Mouse (Mus musculus) CH12.LX (cell line): Measurements from ENCODE around the gene Rlbp1. TPM values are rescaled to one million over a fixed set of nuclear protein-coding genes. Genes with fewer than 3 reads are reported as not detected.

Source experiments
- DNase-seq: peaks from one replicate; pipeline ENCODE4 v3.0.0-alpha.2; 2013; ENCODE audit errors: extremely low read depth
- H3K27ac ChIP-seq: 2 replicates; pipeline ENCODE4 v1.5.1; 2012; ENCODE audit warnings: low read depth, mild to moderate bottlenecking, control low read depth, moderate library complexity; ENCODE audit not compliant: insufficient read depth
- H3K27me3 ChIP-seq: replicated peaks from 2 replicates; pipeline ENCODE3; 2012; ENCODE audit warnings: inconsistent platforms
- H3K36me3 ChIP-seq, 2 experiments: replicated peaks in 1 of 2; 2 replicates each; pipeline versions ENCODE3 to v1.6.1; 2012; ENCODE audit warnings: inconsistent platforms in 1 of 2, low read length in 1 of 2, mild to moderate bottlenecking in 1 of 2, mixed read lengths in 1 of 2, moderate library complexity in 1 of 2; ENCODE audit not compliant: control insufficient read depth in 1 of 2, insufficient read depth in 1 of 2
- H3K4me1 ChIP-seq, 2 experiments: 2 replicates each; pipeline ENCODE4 v1.6.1; 2012; ENCODE audit warnings: inconsistent platforms in 1 of 2, moderate library complexity in 1 of 2; ENCODE audit not compliant: insufficient read depth in 2 of 2, control insufficient read depth in 1 of 2
- H3K4me2 ChIP-seq: 2 replicates; pipeline ENCODE4 v1.6.1; 2012; ENCODE audit warnings: low read depth, mild to moderate bottlenecking, control low read depth; ENCODE audit not compliant: poor library complexity, insufficient read depth, severe bottlenecking
- H3K4me3 ChIP-seq, 3 experiments: fragments of 150-350 bp in 1 of 3; sonication (generic) in 1 of 3; replicated peaks in 1 of 3; 2 replicates each; pipeline versions ENCODE3 to v1.5.1; 2011 to 2012; ENCODE audit warnings: low read depth in 2 of 3, low read length in 2 of 3, mild to moderate bottlenecking in 2 of 3, moderate library complexity in 2 of 3, control low read depth in 1 of 3, improper control_type of control experiment in 1 of 3, inconsistent platforms in 1 of 3, mixed read lengths in 1 of 3; ENCODE audit not compliant: poor library complexity in 1 of 3
- H3K79me2 ChIP-seq: replicated peaks from 2 replicates; pipeline ENCODE4 v1.6.1; 2012; ENCODE audit warnings: mild to moderate bottlenecking, moderate library complexity; ENCODE audit not compliant: control insufficient read depth, poor library complexity, insufficient read depth, severe bottlenecking; ENCODE audit errors: extremely low read depth
- H3K9ac ChIP-seq: 2 replicates; pipeline ENCODE4 v1.6.1; 2012; ENCODE audit warnings: low read depth, mild to moderate bottlenecking, control low read depth, moderate library complexity; ENCODE audit not compliant: insufficient read depth
- H3K9me3 ChIP-seq: replicated peaks from 2 replicates; pipeline ENCODE3; 2012; ENCODE audit warnings: low read length, inconsistent platforms, mixed read lengths
- BHLHE40 ChIP-seq: IDR thresholded peaks from 2 replicates; pipeline ENCODE4 v1.6.1; 2011; ENCODE audit warnings: mild to moderate bottlenecking, low read depth, low read length, improper control_type of control experiment
- CHD1 ChIP-seq: IDR thresholded peaks from 2 replicates; pipeline ENCODE4 v1.6.1; 2012; ENCODE audit warnings: low read depth, low read length, improper control_type of control experiment, inconsistent platforms
- CHD2 ChIP-seq: IDR thresholded peaks from 2 replicates; pipeline ENCODE4 v1.6.1; 2011; ENCODE audit warnings: low read length, improper control_type of control experiment
- CTCF ChIP-seq, 2 experiments: IDR thresholded peaks in 1 of 2; conservative IDR thresholded peaks in 1 of 2; 2 replicates each; pipeline ENCODE4 v1.5.1; 2011 to 2012; ENCODE audit warnings: low read depth in 2 of 2, low read length in 2 of 2, improper control_type of control experiment in 1 of 2, inconsistent platforms in 1 of 2, mild to moderate bottlenecking in 1 of 2, moderate library complexity in 1 of 2
- E2F4 ChIP-seq: IDR thresholded peaks from 2 replicates; pipeline ENCODE4 v1.6.1; 2011; ENCODE audit warnings: low read depth, low read length, improper control_type of control experiment; ENCODE audit not compliant: insufficient replicate concordance
- ETS1 ChIP-seq: conservative IDR thresholded peaks from 2 replicates; pipeline ENCODE4 v1.6.1; 2012; ENCODE audit warnings: low read depth, mild to moderate bottlenecking, inconsistent platforms, low read length, improper control_type of control experiment, moderate library complexity
- IRF4 ChIP-seq: IDR thresholded peaks from 2 replicates; pipeline ENCODE4 v1.6.1; 2014; ENCODE audit warnings: low read depth, mild to moderate bottlenecking, inconsistent platforms, low read length, improper control_type of control experiment
- KAT2A ChIP-seq: IDR thresholded peaks from 2 replicates; pipeline ENCODE4 v1.6.1; 2012; ENCODE audit warnings: low read length, improper control_type of control experiment, inconsistent platforms; ENCODE audit not compliant: insufficient replicate concordance
- MAZ ChIP-seq: IDR thresholded peaks from 2 replicates; pipeline ENCODE4 v1.6.1; 2012; ENCODE audit warnings: low read depth, mild to moderate bottlenecking, inconsistent platforms, low read length, improper control_type of control experiment, moderate library complexity
- NRF1 ChIP-seq: IDR thresholded peaks from 2 replicates; pipeline ENCODE4 v1.6.1; 2014; ENCODE audit warnings: low read depth, mild to moderate bottlenecking, inconsistent platforms, low read length, improper control_type of control experiment, moderate library complexity
- PAX5 ChIP-seq: IDR thresholded peaks from 2 replicates; pipeline ENCODE4 v1.6.1; 2012; ENCODE audit warnings: low read length, inconsistent platforms, mixed read lengths
- RAD21 ChIP-seq: IDR thresholded peaks from 2 replicates; pipeline ENCODE4 v1.6.1; 2011; ENCODE audit warnings: low read depth, mild to moderate bottlenecking, low read length, improper control_type of control experiment, moderate library complexity
- SIN3A ChIP-seq: IDR thresholded peaks from 2 replicates; pipeline ENCODE4 v1.6.1; 2012; ENCODE audit warnings: low read length, improper control_type of control experiment, inconsistent platforms
- TBP ChIP-seq: conservative IDR thresholded peaks from 2 replicates; pipeline ENCODE4 v1.6.1; 2011; ENCODE audit warnings: low read depth, low read length, improper control_type of control experiment
- USF1 ChIP-seq: IDR thresholded peaks from 2 replicates; pipeline ENCODE4 v1.6.1; 2014; ENCODE audit warnings: low read depth, mild to moderate bottlenecking, inconsistent platforms, low read length, improper control_type of control experiment
- USF2 ChIP-seq: conservative IDR thresholded peaks from 2 replicates; pipeline ENCODE4 v1.6.1; 2011; ENCODE audit warnings: low read depth, low read length, improper control_type of control experiment
- ZNF384 ChIP-seq: IDR thresholded peaks from 2 replicates; pipeline ENCODE4 v1.6.1; 2012; ENCODE audit warnings: low read depth, low read length, improper control_type of control experiment, inconsistent platforms
- dilution Hi-C: fragments of 300-500 bp; cut with MboI; formaldehyde crosslinking; loops from 2 replicates; pipeline ENCODE4 v1.14.3; 2020; ENCODE audit warnings: low sequenced_read_pairs; ENCODE audit not compliant: extremely low pct_unique_long_range_greater_than_20kb, extremely low pct_ligation_motif_present
- in situ Hi-C: fragments of 300-500 bp; cut with MboI; formaldehyde crosslinking; loops from 3 replicates; pipeline ENCODE4 v1.14.3; 2019; ENCODE audit warnings: low sequenced_read_pairs, low pct_ligation_motif_present, low pct_unique_long_range_greater_than_20kb, mixed read lengths
- polyA plus RNA-seq: library from polyadenylated mRNA; unstranded; fragments of >175 nt; gene quantifications from 2 replicates; pipeline ENCODE4 v1.2.1, GENCODE M21; 2012; ENCODE audit warnings: low read depth; ENCODE audit not compliant: insufficient read length
- total RNA-seq, 2 experiments: library from RNA; depleted of rRNA; stranded (reverse); fragments of 300-350 nt in 1 of 2; fragments of >200 nt in 1 of 2; gene quantifications; 2 replicates each; pipeline ENCODE4 v1.2.3; 2012 to 2014

Rlbp1 gene
- total and polyA plus RNA-seq, 3 experiments: 2.5 to 24.2 (median 8.4) TPM

GRCm38 (mm10) chr7:79375594-79375993 is 11.3 kb downstream of the Rlbp1 start:
- H3K4me2 ChIP-seq: no peak overlapping the region
- H3K9ac ChIP-seq: no peak overlapping the region
- peaks cover 0 to 60% of the 10 kb centered on the region in 2 experiments for H3K36me3 ChIP-seq
- H3K4me1 ChIP-seq: peaks cover 0 to 17% of the 10 kb centered on the region in 2 experiments; a peak in 2 of 4 replicates
- no peaks in the 10 kb centered on the region for H3K27me3 ChIP-seq
- in situ Hi-C loops (loop anchor here (10.0 kb wide), 1 partner anchor 89 kb away; the partner anchor contains the start of gene Polg), dilution Hi-C loops (no loop called here)
- no peak for DNase-seq
- no peak overlapping the region for H3K27ac ChIP-seq
- no peak overlapping the region for H3K4me3 ChIP-seq
- H3K79me2 ChIP-seq: no peaks in the 10 kb centered on the region
- no peaks in the 10 kb centered on the region for H3K9me3 ChIP-seq
- TF ChIP-seq TBP (no peak), BHLHE40 (peak; percentile 24; the same call in 1 of the 2 replicates), USF2 (0 out of 2 replicates have a peak, but pooled peaks have one; percentile 7), USF1 (peak; percentile 3; the same call in 1 of the 2 replicates)
- TF ChIP-seq, all 38 proteins: peak for 3

- H3K36me3 ChIP-seq: peaks cover 0 to 48% of the 10 kb centered on the region in 2 experiments
- H3K79me2 ChIP-seq: no peaks in the 10 kb centered on the region
- H3K4me1 ChIP-seq: peaks cover 0 to 23% of the 10 kb centered on the region in 2 experiments; a peak in 2 of 4 replicates
- H3K4me2 ChIP-seq: no peak overlapping the region
- dilution Hi-C loops (no loop called here), in situ Hi-C loops (loop anchor here (10.0 to 25.0 kb wide), 2 partner anchors 91 to 462 kb away; partner anchors contain the start of genes Isg20 and Polg)
- TF ChIP-seq ETS1 (no peak), ZNF384 (no peak), TBP (no peak), MAZ (no peak), CHD1 (no peak), PAX5 (no peak), IRF4 (no peak), E2F4 (no peak), NRF1 (no peak), KAT2A (no peak), CHD2 (no peak), CTCF (conservative IDR thresholded peaks at IDR 0.05 in 1 of 2, IDR thresholded peaks at IDR 0.05 in 1 of 2; ENCODE audit: low read depth in 2 of 2, low read length in 2 of 2) (no peak), RAD21 (no peak), SIN3A (no peak)
- no peak overlapping the region for H3K27ac ChIP-seq
- no peak overlapping the region for H3K9ac ChIP-seq
- no peaks in the 10 kb centered on the region for H3K9me3 ChIP-seq
- no peaks in the 10 kb centered on the region for H3K27me3 ChIP-seq
- no peak for DNase-seq
- H3K4me3 ChIP-seq: no peak overlapping the region
Observed at GRCm38 (mm10) chr7:79374017-79374416, 12.8 kb downstream of the Rlbp1 start.
